15 mouse cellular contexts compared by ENCODE assay signal in genomic region chr3:22108013-22108412, GRCm38 (mm10).
"Had no signal": no experiment of that assay in that cellular context is flagged by ENCODE, and none has a peak within 500 bp of the region (broad histone marks: within the 10 kb centered on the region; RNA-seq: fewer than 3 reads in every experiment).

No protein-coding gene starts in this region.

- H3K4me3 ChIP-seq: neural tube, embryonic 15.5 days; stomach, embryonic 15.5 days had no signal

- H3K27me3 ChIP-seq: neural tube, embryonic 15.5 days; stomach, embryonic 15.5 days had no signal

- H3K9me3 ChIP-seq: neural tube, embryonic 15.5 days; stomach, embryonic 15.5 days had no signal

- H3K27ac ChIP-seq: neural tube, embryonic 15.5 days; stomach, embryonic 15.5 days; stomach, postnatal 0 days had no signal

- H3K4me2 ChIP-seq: neural tube, embryonic 15.5 days; stomach, embryonic 15.5 days had no signal

- DNase-seq: retina, postnatal 1 day; right cerebral cortex, adult 18-20 months; right cerebral cortex, postnatal 14 days; right cerebral cortex, postnatal 25 days; right cerebral cortex, postnatal 4 days; spleen, adult 18-20 months; thymus, adult 18-20 months; thymus, adult 2 months; thymus, postnatal 14 days; thymus, postnatal 25 days; thymus, postnatal 36 days; thymus, postnatal 4 days had no signal

- H3K36me3 ChIP-seq: neural tube, embryonic 15.5 days; stomach, embryonic 15.5 days had no signal

- H3K9ac ChIP-seq: neural tube, embryonic 15.5 days; stomach, embryonic 15.5 days had no signal
